Mouse (Mus musculus) hindbrain, postnatal 0 days (tissue): ENCODE data around the gene Npl. TPM values are rescaled to one million over a fixed set of nuclear protein-coding genes. Genes with fewer than 3 reads are reported as not detected.

ENCODE experiments used
- ATAC-seq: fragments of 200-750 bp; cut with Nextera tagmentation; 2 replicates; pipeline ENCODE4 v1.8.0; 2017; ENCODE audit warnings: mild to moderate bottlenecking, moderate TSS enrichment, moderate library complexity
- DNase-seq: peaks from one replicate; pipeline ENCODE4 v3.0.0-alpha.2; 2015; ENCODE audit warnings: low spot score
- H3K27ac ChIP-seq: fragments of 300-500 bp; sonication (generic); 2 replicates; pipeline ENCODE4 v1.5.1; 2014; ENCODE audit warnings: mild to moderate bottlenecking
- H3K27me3 ChIP-seq: fragments of 300-500 bp; sonication (generic); 2 replicates; pipeline ENCODE4 v1.6.1; 2014; ENCODE audit warnings: low read length, mixed read lengths; ENCODE audit not compliant: insufficient read depth
- H3K36me3 ChIP-seq: fragments of 300-500 bp; sonication (generic); 2 replicates; pipeline ENCODE4 v1.6.1; 2014; ENCODE audit warnings: low read length, mixed read lengths; ENCODE audit not compliant: insufficient read depth
- H3K4me1 ChIP-seq: fragments of 300-500 bp; sonication (generic); 2 replicates; pipeline ENCODE4 v1.6.1; 2014; ENCODE audit warnings: antibody characterized with exemption, low read length, mixed read lengths; ENCODE audit not compliant: insufficient read depth
- H3K4me2 ChIP-seq: fragments of 300-500 bp; sonication (generic); 2 replicates; pipeline ENCODE4 v1.6.1; 2014; ENCODE audit warnings: low read depth, mild to moderate bottlenecking, low read length, moderate library complexity, mixed read lengths
- H3K4me3 ChIP-seq: fragments of 300-500 bp; sonication (generic); 2 replicates; pipeline ENCODE4 v1.5.1; 2014; ENCODE audit warnings: low read length
- H3K9ac ChIP-seq: fragments of 300-500 bp; sonication (generic); replicated peaks from 2 replicates; pipeline ENCODE4 v1.6.1; 2014; ENCODE audit warnings: mild to moderate bottlenecking, low read length, moderate library complexity, mixed read lengths
- H3K9me3 ChIP-seq: fragments of 300-500 bp; sonication (generic); 2 replicates; pipeline ENCODE4 v1.6.1; 2016; ENCODE audit warnings: low read length, mixed read lengths
- CTCF ChIP-seq: IDR thresholded peaks from 2 replicates; pipeline ENCODE4 v1.5.1; 2016; ENCODE audit warnings: antibody characterized with exemption, control low read depth, low read depth
- WGBS: fragments of 180-500 bp; shearing (Covaris S2); extraction: QIAGEN DNeasy Blood & Tissue Kit; methylation state at CpG from one replicate; pipeline ENCODE4 v1.1.7; 2014; 5-methylcytosine and 5-hydroxymethylcytosine counted together
- polyA plus RNA-seq: library from polyadenylated mRNA; unstranded; fragments of >200 nt; fragmentation: Nextera tagmentation; extraction: Ambion mirVana; gene quantifications from 2 replicates; pipeline ENCODE4 v1.2.1, GENCODE M21; 2015
- total RNA-seq: library from RNA; depleted of rRNA; stranded (reverse); fragments of >200 nt; gene quantifications from 2 replicates; pipeline ENCODE4 v1.2.3, GENCODE M21; 2014

Gene Npl
- total and polyA plus RNA-seq, 2 experiments from 2014 or later, result 9.4 to 18.3 TPM

- Histone ChIP-seq H3K36me3 (no peaks in the 10 kb centered on the region), H3K4me3 (no peak overlapping the region), H3K4me1 (no peaks in the 10 kb centered on the region), H3K4me2 (no peak overlapping the region), H3K27me3 (no peaks in the 10 kb centered on the region), H3K27ac (no peak overlapping the region), H3K9ac (no peak overlapping the region), H3K9me3 (no peaks in the 10 kb centered on the region)
- ATAC-seq, result no peak
- DNase-seq, result no peak
- 87% methylated on average over 10 of the region's 10 CpGs for WGBS
- no peak for TF ChIP-seq CTCF
Observed at GRCm38 (mm10) chr1:153586826-153587225, 37.0 kb upstream of the Npl start.

- Histone ChIP-seq H3K9ac (no peak overlapping the region), H3K4me2 (no peak overlapping the region), H3K4me1 (no peaks in the 10 kb centered on the region), H3K4me3 (no peak overlapping the region), H3K27ac (no peak overlapping the region), H3K36me3 (no peaks in the 10 kb centered on the region), H3K27me3 (no peaks in the 10 kb centered on the region), H3K9me3 (no peaks in the 10 kb centered on the region)
- ATAC-seq (no peak), DNase-seq (no peak)
- WGBS, result 55% methylated on average over 2 of the region's 2 CpGs
- no peak for TF ChIP-seq CTCF
Observed at GRCm38 (mm10) chr1:153585752-153586151, 35.9 kb upstream of the Npl start.

GRCm38 (mm10) chr1:153583189-153583588 is 33.3 kb upstream of the Npl start:
- Histone ChIP-seq H3K9me3 (no peaks in the 10 kb centered on the region), H3K36me3 (no peaks in the 10 kb centered on the region), H3K4me1 (no peaks in the 10 kb centered on the region), H3K9ac (no peak overlapping the region), H3K27ac (no peak overlapping the region), H3K4me2 (no peak overlapping the region), H3K27me3 (no peaks in the 10 kb centered on the region), H3K4me3 (no peak overlapping the region)
- ATAC-seq, result no peak
- TF ChIP-seq CTCF, result no peak
- 87% methylated on average over 4 of the region's 4 CpGs for WGBS
- no peak for DNase-seq

DNA sequence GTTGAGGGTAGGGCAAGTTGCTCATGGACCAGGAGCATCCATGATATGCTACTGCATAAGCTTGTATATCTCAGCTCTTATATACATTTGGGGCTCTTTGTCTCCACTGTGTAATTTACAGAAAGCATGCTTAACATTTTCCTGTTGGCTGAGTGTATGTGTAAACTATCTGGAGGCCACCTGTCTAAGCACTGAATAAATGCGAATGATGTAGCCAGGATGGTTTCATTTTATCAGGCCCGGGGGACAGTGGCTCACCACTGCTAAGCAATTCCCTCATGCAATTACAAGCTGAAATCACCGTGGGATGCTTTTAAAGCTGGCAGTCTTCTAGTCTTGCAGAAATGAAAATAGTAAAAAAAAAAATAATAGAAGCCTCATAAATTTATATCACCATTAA is 24.9 kb upstream of the Npl start:
- Histone ChIP-seq H3K9me3 (no peaks in the 10 kb centered on the region), H3K36me3 (no peaks in the 10 kb centered on the region), H3K4me2 (no peak overlapping the region), H3K4me3 (no peak overlapping the region), H3K27me3 (no peaks in the 10 kb centered on the region), H3K4me1 (no peaks in the 10 kb centered on the region), H3K27ac (no peak overlapping the region), H3K9ac (no peak overlapping the region)
- WGBS, result 56% methylated on average over 3 of the region's 3 CpGs
- DNase-seq (peak; percentile 27), ATAC-seq (no peak)
- no peak for TF ChIP-seq CTCF

GRCm38 (mm10) chr1:153572271-153573043 is 22.6 kb upstream of the Npl start:
- Histone ChIP-seq H3K4me3 (no peak overlapping the region), H3K36me3 (no peaks in the 10 kb centered on the region), H3K4me2 (no peak overlapping the region), H3K9ac (no peak overlapping the region), H3K27ac (no peak overlapping the region), H3K4me1 (no peaks in the 10 kb centered on the region), H3K27me3 (no peaks in the 10 kb centered on the region), H3K9me3 (no peaks in the 10 kb centered on the region)
- no peak for TF ChIP-seq CTCF
- DNase-seq (no peak), ATAC-seq (no peak)
- 67% methylated on average over 4 of the region's 4 CpGs for WGBS

GRCm38 (mm10) chr1:153565701-153566100 is 15.9 kb upstream of the Npl start:
- H3K4me1 ChIP-seq, result no peaks in the 10 kb centered on the region
- H3K36me3 ChIP-seq, result no peaks in the 10 kb centered on the region
- ATAC-seq, result no peak
- H3K27ac ChIP-seq, result no peak overlapping the region
- H3K9ac ChIP-seq, result no peak overlapping the region
- no peaks in the 10 kb centered on the region for H3K9me3 ChIP-seq
- 86% methylated on average over 8 of the region's 8 CpGs for WGBS
- no peak overlapping the region for H3K4me2 ChIP-seq
- no peak for DNase-seq
- H3K27me3 ChIP-seq, result no peaks in the 10 kb centered on the region
- TF ChIP-seq CTCF, result no peak
- H3K4me3 ChIP-seq, result no peak overlapping the region

DNA sequence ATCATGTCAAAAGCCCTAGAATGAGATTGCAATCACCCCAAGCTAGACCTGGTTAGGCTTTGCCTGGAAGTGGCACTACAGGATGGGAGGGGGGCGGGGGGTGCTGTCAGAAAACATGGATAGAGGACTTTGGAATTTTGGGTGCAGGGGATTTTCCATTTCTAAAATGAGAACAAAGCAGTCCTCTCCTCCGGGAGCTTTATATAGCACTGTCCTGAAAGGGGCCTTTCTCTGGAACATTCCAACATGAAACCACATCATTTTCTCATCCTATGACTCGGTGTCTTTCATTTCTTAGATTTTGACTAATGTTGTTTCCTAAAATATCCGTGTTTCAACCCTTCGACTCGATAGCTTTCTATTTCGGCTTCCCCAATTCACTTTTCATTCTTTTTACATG is 14.9 kb upstream of the Npl start:
- TF ChIP-seq CTCF, result no peak
- no peak overlapping the region for H3K4me3 ChIP-seq
- no peaks in the 10 kb centered on the region for H3K9me3 ChIP-seq
- no peaks in the 10 kb centered on the region for H3K4me1 ChIP-seq
- DNase-seq (no peak), ATAC-seq (no peak)
- H3K9ac ChIP-seq, result no peak overlapping the region
- H3K27ac ChIP-seq, result no peak overlapping the region
- H3K36me3 ChIP-seq, result no peaks in the 10 kb centered on the region
- no peak overlapping the region for H3K4me2 ChIP-seq
- H3K27me3 ChIP-seq, result no peaks in the 10 kb centered on the region
- 86% methylated on average over 7 of the region's 7 CpGs for WGBS
